Mouse (Mus musculus) small intestine, adult 2 months (tissue): ENCODE measurements around the gene Ndrg2.

Experiments
- CTCF ChIP-seq: fragments of 200-500 bp; IDR thresholded peaks from 2 replicates; pipeline ENCODE4 v1.5.1; 2012; ENCODE audit warnings: low read depth, mild to moderate bottlenecking, control low read depth, inconsistent platforms, low read length, moderate library complexity, mixed read lengths; ENCODE audit not compliant: insufficient replicate concordance, insufficient read length; ENCODE audit errors: extremely low read depth
- POLR2A ChIP-seq: fragments of 200-500 bp; IDR thresholded peaks from 2 replicates; pipeline ENCODE4 v1.6.1; 2012; ENCODE audit warnings: low read depth, mild to moderate bottlenecking, control low read depth, inconsistent platforms, low read length, moderate library complexity

- TF ChIP-seq CTCF (no peak), POLR2A (no peak)
These were observed 30.4 kb downstream of the Ndrg2 start for GRCm38 (mm10) chr14:51883527-51884030.
